Mouse (Mus musculus) intestine, postnatal 0 days (tissue): ENCODE results near the gene Adamts12. TPM values are rescaled to one million over a fixed set of nuclear protein-coding genes. Genes with fewer than 3 reads are reported as not detected.

ENCODE experiments used
- ATAC-seq: fragments of 200-750 bp; cut with Nextera tagmentation; 2 replicates; pipeline ENCODE4 v1.8.0; 2017; ENCODE audit warnings: mild to moderate bottlenecking, moderate TSS enrichment, moderate library complexity
- H3K27ac ChIP-seq: fragments of 300-500 bp; sonication (generic); 2 replicates; pipeline ENCODE4 v1.5.1; 2014; ENCODE audit warnings: mild to moderate bottlenecking, low read depth, low read length, moderate library complexity
- H3K27me3 ChIP-seq: fragments of 300-500 bp; sonication (generic); replicated peaks from 2 replicates; pipeline ENCODE4 v1.6.1; 2014; ENCODE audit warnings: low read length, mixed read lengths; ENCODE audit not compliant: control insufficient read depth, insufficient read depth
- H3K36me3 ChIP-seq: fragments of 300-500 bp; sonication (generic); 2 replicates; pipeline ENCODE4 v1.6.1; 2014; ENCODE audit warnings: mild to moderate bottlenecking, moderate library complexity; ENCODE audit not compliant: control insufficient read depth, insufficient read depth
- H3K4me1 ChIP-seq: fragments of 300-500 bp; sonication (generic); replicated peaks from 2 replicates; pipeline ENCODE4 v1.6.1; 2014; ENCODE audit warnings: antibody characterized with exemption, low read length, mixed read lengths; ENCODE audit not compliant: control insufficient read depth, insufficient read depth
- H3K4me2 ChIP-seq: fragments of 300-500 bp; sonication (generic); replicated peaks from 2 replicates; pipeline ENCODE4 v1.6.1; 2014; ENCODE audit warnings: low read depth, mild to moderate bottlenecking, moderate library complexity
- H3K4me3 ChIP-seq: fragments of 300-500 bp; sonication (generic); 2 replicates; pipeline ENCODE4 v1.5.1; 2014; ENCODE audit warnings: low read depth, low read length
- H3K9ac ChIP-seq: fragments of 300-500 bp; sonication (generic); 2 replicates; pipeline ENCODE4 v1.6.1; 2014; ENCODE audit warnings: mild to moderate bottlenecking, low read depth, low read length
- H3K9me3 ChIP-seq: fragments of 300-500 bp; sonication (generic); 2 replicates; pipeline ENCODE4 v1.6.1; 2016; ENCODE audit warnings: mixed run types; ENCODE audit not compliant: control insufficient read depth
- CTCF ChIP-seq: sonication (generic); IDR thresholded peaks from 2 replicates; pipeline ENCODE4 v1.5.1; 2016; ENCODE audit warnings: low read depth, mild to moderate bottlenecking, control low read depth, antibody characterized with exemption, moderate library complexity
- WGBS: fragments of 180-500 bp; shearing (Covaris S2); extraction: QIAGEN DNeasy Blood & Tissue Kit; methylation state at CpG from one replicate; pipeline ENCODE4 v1.1.7; 2014; 5-methylcytosine and 5-hydroxymethylcytosine counted together
- polyA plus RNA-seq: library from polyadenylated mRNA; unstranded; fragments of >200 nt; fragmentation: Nextera tagmentation; extraction: Ambion mirVana; gene quantifications from 2 replicates; pipeline ENCODE4 v1.2.1, GENCODE M21; 2015

Gene Adamts12
- polyA plus RNA-seq, 1 experiment from 2014 or later: 0.70 TPM

- 75% methylated on average over 2 of the region's 2 CpGs for WGBS
- ATAC-seq: no peak
- H3K4me2 ChIP-seq: no peak overlapping the region
- no peaks in the 10 kb centered on the region for H3K9me3 ChIP-seq
- H3K4me3 ChIP-seq: no peak overlapping the region
- no peak for TF ChIP-seq CTCF
- no peak overlapping the region for H3K9ac ChIP-seq
- no peaks in the 10 kb centered on the region for H3K4me1 ChIP-seq
- no peaks in the 10 kb centered on the region for H3K27me3 ChIP-seq
- no peaks in the 10 kb centered on the region for H3K36me3 ChIP-seq
- no peak overlapping the region for H3K27ac ChIP-seq
Measured at GRCm38 (mm10) chr15:11192762-11193161, 128.2 kb downstream of the Adamts12 start.

GRCm38 (mm10) chr15:11197051-11197450, 132.5 kb downstream of the Adamts12 start:
- no peaks in the 10 kb centered on the region for H3K9me3 ChIP-seq
- H3K27me3 ChIP-seq: no peaks in the 10 kb centered on the region
- no peak for TF ChIP-seq CTCF
- H3K4me1 ChIP-seq: no peaks in the 10 kb centered on the region
- H3K36me3 ChIP-seq: no peaks in the 10 kb centered on the region
- no peak for ATAC-seq
- no peak overlapping the region for H3K9ac ChIP-seq
- WGBS: 87% methylated on average over 6 of the region's 6 CpGs
- no peak overlapping the region for H3K27ac ChIP-seq
- no peak overlapping the region for H3K4me2 ChIP-seq
- no peak overlapping the region for H3K4me3 ChIP-seq

GRCm38 (mm10) chr15:11198246-11198795, 133.7 kb downstream of the Adamts12 start:
- Histone ChIP-seq H3K4me2 (no peak overlapping the region), H3K4me1 (no peaks in the 10 kb centered on the region), H3K27ac (no peak overlapping the region), H3K4me3 (no peak overlapping the region), H3K36me3 (no peaks in the 10 kb centered on the region), H3K9me3 (no peaks in the 10 kb centered on the region), H3K27me3 (no peaks in the 10 kb centered on the region), H3K9ac (no peak overlapping the region)
- TF ChIP-seq CTCF: no peak
- no peak for ATAC-seq
- WGBS: 90% methylated on average over 7 of the region's 7 CpGs

GRCm38 (mm10) chr15:11203084-11203483, 138.5 kb downstream of the Adamts12 start:
- no peak overlapping the region for H3K4me2 ChIP-seq
- H3K9ac ChIP-seq: no peak overlapping the region
- H3K27me3 ChIP-seq: no peaks in the 10 kb centered on the region
- WGBS: 81% methylated on average over 6 of the region's 6 CpGs
- no peak overlapping the region for H3K27ac ChIP-seq
- H3K36me3 ChIP-seq: no peaks in the 10 kb centered on the region
- H3K4me3 ChIP-seq: no peak overlapping the region
- no peak for TF ChIP-seq CTCF
- H3K9me3 ChIP-seq: no peaks in the 10 kb centered on the region
- ATAC-seq: no peak
- no peaks in the 10 kb centered on the region for H3K4me1 ChIP-seq

- no peak for TF ChIP-seq CTCF
- Histone ChIP-seq H3K27me3 (no peaks in the 10 kb centered on the region), H3K36me3 (no peaks in the 10 kb centered on the region), H3K27ac (no peak overlapping the region), H3K9me3 (no peaks in the 10 kb centered on the region), H3K4me3 (no peak overlapping the region), H3K9ac (no peak overlapping the region), H3K4me2 (no peak overlapping the region), H3K4me1 (no peaks in the 10 kb centered on the region)
- no peak for ATAC-seq
- 69% methylated on average over 3 of the region's 3 CpGs for WGBS
Measured at GRCm38 (mm10) chr15:11204934-11205333, 140.3 kb downstream of the Adamts12 start.

DNA sequence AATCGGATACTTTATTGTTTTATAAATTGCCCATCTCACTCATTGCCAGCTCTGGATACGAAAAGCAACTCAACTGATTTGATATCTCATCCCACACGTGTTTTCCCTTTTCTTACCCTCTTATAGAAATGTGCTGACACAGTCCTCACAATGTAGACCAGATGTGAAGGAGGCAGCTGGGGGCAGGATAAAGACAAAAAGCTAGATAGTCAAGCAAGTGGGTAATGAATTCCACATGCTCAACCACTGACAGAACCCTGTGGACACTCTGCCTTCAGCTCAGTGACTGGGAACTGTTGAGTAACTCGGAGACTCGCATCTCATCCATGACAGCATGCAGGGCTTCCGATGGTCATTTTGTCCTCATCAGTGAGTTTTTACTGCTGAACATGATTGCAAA, 146.4 kb downstream of the Adamts12 start:
- ATAC-seq: no peak
- Histone ChIP-seq H3K9me3 (no peaks in the 10 kb centered on the region), H3K36me3 (no peaks in the 10 kb centered on the region), H3K9ac (no peak overlapping the region), H3K4me3 (no peak overlapping the region), H3K4me2 (no peak overlapping the region), H3K27me3 (no peaks in the 10 kb centered on the region), H3K27ac (no peak overlapping the region), H3K4me1 (no peaks in the 10 kb centered on the region)
- no peak for TF ChIP-seq CTCF
- WGBS: 85% methylated on average over 6 of the region's 6 CpGs
